Mouse (Mus musculus): Measurements from ENCODE around the gene S1pr4. TPM values are rescaled to one million over a fixed set of nuclear protein-coding genes. Genes with fewer than 3 reads are reported as not detected.

Gene S1pr4
- 0.39 and 0.42 TPM in 2 replicates for polyA plus RNA-seq (2016; fragmentation: Nextera tagmentation; extraction: Ambion mirVana)

- WGBS = 80% methylated on average over 3 of the region's 3 CpGs
- H3K4me3 ChIP-seq = 0 out of 2 replicates have a peak within 1 kb of the TSS, but pooled peaks have one; percentile 7
- peaks cover 12% of the 10 kb centered on the region for H3K27me3 ChIP-seq (ENCODE audit: insufficient read depth, poor library complexity, severe bottlenecking)
- peak within 1 kb of the TSS; percentile 41; the same call in 1 of the 2 replicates for H3K27ac ChIP-seq
- H3K4me1 ChIP-seq (replicated peaks) = peaks cover 35% of the 10 kb centered on the region
- no peak for DNase-seq (ENCODE audit: low spot score)
- H3K36me3 ChIP-seq = no peaks in the 10 kb centered on the region
- no peaks in the 10 kb centered on the region for H3K9me3 ChIP-seq
Measured at GRCm38 (mm10) chr10:81500032-81500431, at the start of gene S1pr4. Gene S1pr4, minus strand, starts transcription at chr10:81500132.

GRCm38 (mm10) chr10:81548944-81549343 lies 49.0 kb upstream of the S1pr4 start:
- DNase-seq (ENCODE audit: low spot score) = no peak
- H3K4me1 ChIP-seq (replicated peaks) = peaks cover 20% of the 10 kb centered on the region
- no peak overlapping the region for H3K27ac ChIP-seq
- H3K36me3 ChIP-seq = no peaks in the 10 kb centered on the region
- no peak overlapping the region for H3K4me3 ChIP-seq
- 67% methylated on average over 5 of the region's 5 CpGs for WGBS
- H3K9me3 ChIP-seq = peaks cover 4% of the 10 kb centered on the region; the same call in 1 of the 2 replicates
- H3K27me3 ChIP-seq (ENCODE audit: insufficient read depth, poor library complexity, severe bottlenecking) = no peaks in the 10 kb centered on the region

- Histone ChIP-seq H3K9me3 (no peaks in the 10 kb centered on the region), H3K4me3 (no peak overlapping the region), H3K4me1 (replicated peaks) (peaks cover 39% of the 10 kb centered on the region), H3K27ac (no peak overlapping the region), H3K27me3 (ENCODE audit: insufficient read depth, poor library complexity, severe bottlenecking) (no peaks in the 10 kb centered on the region), H3K36me3 (peaks cover 10% of the 10 kb centered on the region)
- WGBS = 90% methylated on average over 13 of the region's 13 CpGs
- no peak for DNase-seq (ENCODE audit: low spot score)
Measured at GRCm38 (mm10) chr10:81546788-81547571, 47.0 kb upstream of the S1pr4 start.

- Histone ChIP-seq H3K4me1 (replicated peaks) (peaks cover 40% of the 10 kb centered on the region), H3K27me3 (ENCODE audit: insufficient read depth, poor library complexity, severe bottlenecking) (no peaks in the 10 kb centered on the region), H3K9me3 (no peaks in the 10 kb centered on the region), H3K27ac (no peak overlapping the region), H3K36me3 (peaks cover 15% of the 10 kb centered on the region), H3K4me3 (no peak overlapping the region)
- 85% methylated on average over 5 of the region's 5 CpGs for WGBS
- no peak for DNase-seq (ENCODE audit: low spot score)
Measured at GRCm38 (mm10) chr10:81546332-81546731, 46.4 kb upstream of the S1pr4 start.

- no peaks in the 10 kb centered on the region for H3K27me3 ChIP-seq (ENCODE audit: insufficient read depth, poor library complexity, severe bottlenecking)
- H3K4me3 ChIP-seq = peak within 1 kb of the TSS; percentile 86
- peaks cover 26% of the 10 kb centered on the region for H3K36me3 ChIP-seq
- H3K4me1 ChIP-seq (replicated peaks) = peaks cover 47% of the 10 kb centered on the region
- no peaks in the 10 kb centered on the region for H3K9me3 ChIP-seq
- WGBS = 1% methylated on average over 59 of the region's 59 CpGs
- DNase-seq (ENCODE audit: low spot score) = peak; percentile 99
- H3K27ac ChIP-seq = peak within 1 kb of the TSS; percentile 96
Measured at GRCm38 (mm10) chr10:81545161-81545747, 45.3 kb upstream of the S1pr4 start, which contains the start of gene Gna11. Gene Gna11, minus strand, starts transcription at chr10:81545190.

- Histone ChIP-seq H3K4me3 (peak overlapping the region; percentile 86), H3K36me3 (peaks cover 33% of the 10 kb centered on the region), H3K27ac (peak overlapping the region; percentile 96), H3K27me3 (ENCODE audit: insufficient read depth, poor library complexity, severe bottlenecking) (no peaks in the 10 kb centered on the region), H3K9me3 (no peaks in the 10 kb centered on the region), H3K4me1 (replicated peaks) (peaks cover 49% of the 10 kb centered on the region)
- DNase-seq (ENCODE audit: low spot score) = no peak
- WGBS = under 1% methylated on average over 93 of the region's 93 CpGs
Measured at GRCm38 (mm10) chr10:81544296-81545160, 44.6 kb upstream of the S1pr4 start.

- Histone ChIP-seq H3K27me3 (ENCODE audit: insufficient read depth, poor library complexity, severe bottlenecking) (no peaks in the 10 kb centered on the region), H3K9me3 (no peaks in the 10 kb centered on the region), H3K36me3 (peaks cover 41% of the 10 kb centered on the region), H3K4me3 (peak overlapping the region; percentile 86), H3K27ac (no peak overlapping the region; the same call in 1 of the 2 replicates), H3K4me1 (replicated peaks) (peaks cover 49% of the 10 kb centered on the region)
- DNase-seq (ENCODE audit: low spot score) = no peak
- 79% methylated on average over 1 of the region's 1 CpGs for WGBS
Measured at GRCm38 (mm10) chr10:81543633-81544032, 43.7 kb upstream of the S1pr4 start.

GRCm38 (mm10) chr10:81542727-81543460 lies 43.0 kb upstream of the S1pr4 start:
- DNase-seq (ENCODE audit: low spot score) = no peak
- Histone ChIP-seq H3K27ac (0 out of 2 replicates have a peak overlapping the region, but pooled peaks have one; percentile 30), H3K9me3 (no peaks in the 10 kb centered on the region), H3K4me3 (peak overlapping the region; percentile 86), H3K4me1 (replicated peaks) (peaks cover 49% of the 10 kb centered on the region), H3K27me3 (ENCODE audit: insufficient read depth, poor library complexity, severe bottlenecking) (no peaks in the 10 kb centered on the region), H3K36me3 (peaks cover 43% of the 10 kb centered on the region)
- 75% methylated on average over 7 of the region's 7 CpGs for WGBS

GRCm38 (mm10) chr10:81541803-81542202 lies 41.9 kb upstream of the S1pr4 start:
- 0 out of 2 replicates have a peak overlapping the region, but pooled peaks have one; percentile 20 for H3K4me3 ChIP-seq
- peaks cover 49% of the 10 kb centered on the region for H3K4me1 ChIP-seq (replicated peaks)
- H3K27me3 ChIP-seq (ENCODE audit: insufficient read depth, poor library complexity, severe bottlenecking) = no peaks in the 10 kb centered on the region
- no peak for DNase-seq (ENCODE audit: low spot score)
- H3K9me3 ChIP-seq = no peaks in the 10 kb centered on the region
- WGBS = 78% methylated on average over 10 of the region's 10 CpGs
- H3K36me3 ChIP-seq = peaks cover 54% of the 10 kb centered on the region
- peak overlapping the region; percentile 30 for H3K27ac ChIP-seq

GRCm38 (mm10) chr10:81541363-81541762 lies 41.4 kb upstream of the S1pr4 start:
- Histone ChIP-seq H3K27ac (peak overlapping the region; percentile 30), H3K36me3 (peaks cover 58% of the 10 kb centered on the region), H3K27me3 (ENCODE audit: insufficient read depth, poor library complexity, severe bottlenecking) (no peaks in the 10 kb centered on the region), H3K4me1 (replicated peaks) (peaks cover 49% of the 10 kb centered on the region), H3K4me3 (0 out of 2 replicates have a peak overlapping the region, but pooled peaks have one; percentile 20), H3K9me3 (no peaks in the 10 kb centered on the region)
- WGBS = 92% methylated on average over 5 of the region's 5 CpGs
- no peak for DNase-seq (ENCODE audit: low spot score)

GRCm38 (mm10) chr10:81538321-81539048 lies 38.6 kb upstream of the S1pr4 start:
- H3K27me3 ChIP-seq (ENCODE audit: insufficient read depth, poor library complexity, severe bottlenecking) = no peaks in the 10 kb centered on the region
- no peak overlapping the region for H3K27ac ChIP-seq
- 94% methylated on average over 3 of the region's 3 CpGs for WGBS
- no peak overlapping the region for H3K4me3 ChIP-seq
- no peak for DNase-seq (ENCODE audit: low spot score)
- peaks cover 79% of the 10 kb centered on the region for H3K36me3 ChIP-seq
- peaks cover 42% of the 10 kb centered on the region for H3K4me1 ChIP-seq (replicated peaks)
- H3K9me3 ChIP-seq = no peaks in the 10 kb centered on the region
